In genomic region chr11:88128461-88128860, GRCm38 (mm10) we compare ENCODE assay signal across 15 mouse cellular contexts.
"Had no signal": no experiment of that assay in that cellular context is flagged by ENCODE, and none has a peak within 500 bp of the region (broad histone marks: within the 10 kb centered on the region; RNA-seq: fewer than 3 reads in every experiment).

No protein-coding gene starts in this region.

- H3K4me3 ChIP-seq: layer of hippocampus, adult 2 months; limb, embryonic 13.5 days; midbrain, embryonic 13.5 days; myocyte; neural tube, embryonic 12.5 days; stomach, embryonic 15.5 days had no signal

- H3K9ac ChIP-seq: limb, embryonic 13.5 days; liver, embryonic 14.5 days; midbrain, embryonic 13.5 days; neural tube, embryonic 12.5 days; stomach, embryonic 15.5 days had no signal

- H3K27me3 ChIP-seq: limb, embryonic 13.5 days; midbrain, embryonic 13.5 days; neural tube, embryonic 12.5 days; stomach, embryonic 15.5 days had no signal

- ATAC-seq: hindbrain, postnatal 0 days; midbrain, embryonic 13.5 days had no signal

- H3K4me2 ChIP-seq: limb, embryonic 13.5 days; midbrain, embryonic 13.5 days; neural tube, embryonic 12.5 days; stomach, embryonic 15.5 days had no signal

- H3K9me3 ChIP-seq: limb, embryonic 13.5 days; midbrain, embryonic 13.5 days; neural tube, embryonic 12.5 days; stomach, embryonic 15.5 days had no signal

- DNase-seq: left cerebral cortex, postnatal 4 days; lung, adult 18-20 months; right cerebral cortex, postnatal 4 days; spleen, adult 18-20 months; thymus, adult 2 months; thymus, postnatal 25 days had no signal

- H3K27ac ChIP-seq: hindbrain, postnatal 0 days; kidney, postnatal 0 days; limb, embryonic 13.5 days; liver, embryonic 14.5 days; midbrain, embryonic 13.5 days; neural tube, embryonic 12.5 days; stomach, embryonic 15.5 days had no signal

- H3K36me3 ChIP-seq: limb, embryonic 13.5 days; midbrain, embryonic 13.5 days; neural tube, embryonic 12.5 days; stomach, embryonic 15.5 days had no signal
